Mouse (Mus musculus): ENCODE data around the gene Fcgr2b. TPM values are rescaled to one million over a fixed set of nuclear protein-coding genes. Genes with fewer than 3 reads are reported as not detected.
A peak's percentile ranks its signal among the peaks of the same experiment; 100 is the strongest.

Gene Fcgr2b
- total RNA-seq (2017): 136 and 145 TPM in 2 replicates

DNA sequence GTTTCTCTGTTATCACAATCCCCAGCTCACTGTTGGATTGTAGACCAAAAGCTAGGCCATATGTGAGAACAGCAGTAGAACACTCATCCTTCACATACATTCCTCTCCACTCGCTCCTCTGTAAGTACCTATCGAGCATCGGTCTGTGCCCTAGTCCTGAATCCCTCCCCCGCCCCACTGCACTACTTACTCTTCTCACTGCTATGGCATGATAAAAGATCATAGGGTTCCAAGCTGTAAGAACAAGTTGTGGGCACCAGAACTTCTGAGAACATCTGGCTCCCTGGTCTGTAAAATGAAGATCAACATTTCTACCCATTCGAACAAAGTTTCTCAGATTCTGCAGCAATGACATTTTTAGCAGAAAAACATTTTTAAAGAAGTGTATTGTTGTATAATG is at the start of gene Fcgr2b:
Fcgr2b (minus strand) TSS at position 101 of the 400 bp plus-strand sequence.
- no peak for ATAC-seq (ENCODE audit: extremely low read depth, insufficient number of reproducible peaks, low FRiP score, poor library complexity, severe bottlenecking)

DNA sequence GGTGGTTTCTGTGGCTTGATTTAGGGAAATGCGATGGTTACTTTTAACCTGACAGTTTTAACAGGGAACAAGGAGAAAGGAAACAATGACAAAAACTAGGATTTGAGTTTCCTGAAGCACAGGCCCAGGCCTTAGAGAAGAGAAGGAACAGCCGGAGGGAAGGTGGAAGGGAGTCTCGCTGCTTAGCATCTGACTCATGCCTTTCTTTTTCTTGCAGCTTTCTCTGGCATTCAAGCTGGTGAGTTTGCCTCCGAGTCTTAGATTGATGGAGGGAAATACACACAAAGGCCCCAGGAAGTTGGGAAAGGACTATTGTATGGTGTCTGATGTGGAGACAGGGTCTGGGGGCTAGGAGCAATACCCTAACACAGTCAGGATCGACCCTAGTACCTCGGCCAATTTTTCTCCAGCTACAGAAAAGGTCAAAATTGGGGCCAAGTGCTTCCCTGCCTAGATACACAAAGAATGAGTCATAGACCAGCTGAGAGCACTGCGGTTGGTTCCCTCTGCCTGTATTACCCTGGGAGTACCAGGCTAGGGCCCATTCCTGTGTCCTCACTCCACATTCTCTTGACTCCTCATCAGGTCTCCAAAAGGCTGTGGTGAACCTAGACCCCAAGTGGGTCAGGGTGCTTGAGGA is 43.1 kb upstream of the Fcgr2b start:
- no peak for ATAC-seq (ENCODE audit: extremely low read depth, insufficient number of reproducible peaks, low FRiP score, poor library complexity, severe bottlenecking)

DNA sequence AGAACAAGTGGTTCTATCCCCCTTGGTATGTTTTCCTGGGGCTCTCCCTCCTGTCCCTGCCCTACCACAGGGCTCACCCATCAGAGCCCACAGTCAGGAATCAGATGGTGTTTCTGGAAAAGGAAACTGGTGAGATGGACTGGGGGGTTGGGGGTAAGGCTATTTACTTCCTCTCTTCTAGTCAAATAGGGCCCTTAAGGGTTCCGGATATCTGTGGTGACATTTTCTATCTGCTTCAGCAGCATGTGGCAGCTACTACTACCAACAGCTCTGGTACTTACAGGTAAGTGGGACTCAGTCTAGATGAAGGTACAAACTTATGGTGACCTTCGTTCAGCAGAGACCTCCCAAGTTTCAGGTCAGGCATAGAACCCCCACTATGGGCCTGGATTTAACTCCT is 42.4 kb upstream of the Fcgr2b start, which contains the start of gene Fcgr4:
Fcgr4 (plus strand) TSS at position 184 of the 400 bp plus-strand sequence.
- ATAC-seq (ENCODE audit: extremely low read depth, insufficient number of reproducible peaks, low FRiP score, poor library complexity, severe bottlenecking): no peak

DNA sequence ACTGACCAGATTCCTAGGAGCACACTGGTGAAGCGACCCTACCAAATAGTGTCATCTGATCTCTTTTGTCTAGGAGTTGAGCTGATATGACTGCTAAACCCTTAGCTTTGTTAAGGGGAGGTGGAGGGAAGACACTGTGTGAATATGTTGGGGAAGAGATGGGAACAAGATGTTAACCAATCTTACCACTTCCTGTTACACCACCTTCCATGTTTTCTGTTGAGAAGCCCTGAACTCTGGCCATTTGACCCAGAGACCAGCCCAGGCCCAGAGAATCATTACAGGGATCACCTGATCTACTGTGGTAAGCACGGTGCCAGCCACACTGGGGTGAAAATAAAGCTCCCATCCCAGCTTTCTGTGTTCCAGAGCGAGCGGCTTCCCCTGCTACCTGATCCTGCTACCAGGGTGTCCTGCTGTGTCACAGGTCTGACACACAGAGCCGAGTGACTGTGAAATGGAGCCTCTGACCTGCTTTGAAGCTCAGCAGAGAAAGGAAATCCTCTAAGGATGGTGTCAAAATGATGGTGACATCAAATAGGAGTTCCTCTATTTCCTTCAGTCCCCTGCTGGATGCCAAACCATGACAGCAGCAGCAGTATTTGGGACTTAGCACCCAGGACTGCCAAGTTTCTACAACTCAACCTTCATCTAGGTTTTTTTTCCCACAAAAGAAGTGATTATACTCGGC is 41.3 kb upstream of the Fcgr2b start:
- ATAC-seq (ENCODE audit: extremely low read depth, insufficient number of reproducible peaks, low FRiP score, poor library complexity, severe bottlenecking): peak; percentile 70

DNA sequence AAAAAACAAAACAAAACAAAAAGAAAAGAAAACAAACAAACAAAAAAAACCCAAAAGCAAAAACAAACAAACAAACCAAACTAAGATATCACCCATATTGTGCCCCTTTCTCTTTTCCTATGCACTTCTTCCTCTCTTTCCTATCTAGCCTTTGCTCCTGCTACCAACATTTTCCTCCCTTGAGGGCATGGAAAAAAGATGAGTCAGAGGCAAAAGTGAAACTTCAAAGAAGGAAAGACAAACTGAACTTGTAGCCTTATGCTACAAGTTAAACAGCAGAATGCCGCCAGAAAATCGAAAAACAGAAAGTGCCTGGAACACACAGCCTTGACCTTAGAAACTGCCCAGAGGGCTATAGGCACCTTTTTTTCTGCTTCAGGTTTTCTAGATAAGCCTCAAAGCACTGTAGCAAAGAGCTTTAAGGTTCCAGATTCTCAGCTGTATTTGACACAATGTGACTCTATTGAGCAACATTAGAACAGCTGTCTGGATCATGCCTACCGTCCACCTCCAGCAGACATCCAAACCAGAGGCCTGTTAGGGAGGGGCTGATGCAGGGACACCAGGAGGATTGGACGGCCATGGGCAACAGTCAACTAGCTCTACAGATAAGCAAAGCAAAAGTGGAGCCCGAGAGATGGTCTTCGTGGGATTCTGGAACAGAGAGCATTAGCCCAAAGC is 40.5 kb upstream of the Fcgr2b start:
- ATAC-seq (ENCODE audit: extremely low read depth, insufficient number of reproducible peaks, low FRiP score, poor library complexity, severe bottlenecking): no peak

DNA sequence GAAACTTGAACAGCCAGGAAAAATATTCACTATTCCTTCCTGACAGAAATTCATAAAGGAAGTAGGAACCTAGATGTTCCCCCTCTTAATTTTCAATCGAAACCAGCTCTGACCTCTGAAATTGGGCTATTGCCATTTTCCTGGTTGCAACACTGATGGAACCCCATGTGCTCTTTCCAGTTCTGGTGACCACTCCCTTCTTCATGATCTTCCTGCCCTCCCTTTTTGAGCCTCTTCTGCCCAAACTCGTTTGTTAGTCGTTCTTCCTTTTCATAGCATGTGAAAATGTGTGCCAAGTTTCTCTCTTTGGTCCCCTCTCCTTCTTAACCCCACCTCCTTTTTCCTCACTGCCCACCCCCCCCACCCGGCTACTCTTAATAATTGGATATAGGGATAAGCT is 35.4 kb upstream of the Fcgr2b start:
- no peak for ATAC-seq (ENCODE audit: extremely low read depth, insufficient number of reproducible peaks, low FRiP score, poor library complexity, severe bottlenecking)

DNA sequence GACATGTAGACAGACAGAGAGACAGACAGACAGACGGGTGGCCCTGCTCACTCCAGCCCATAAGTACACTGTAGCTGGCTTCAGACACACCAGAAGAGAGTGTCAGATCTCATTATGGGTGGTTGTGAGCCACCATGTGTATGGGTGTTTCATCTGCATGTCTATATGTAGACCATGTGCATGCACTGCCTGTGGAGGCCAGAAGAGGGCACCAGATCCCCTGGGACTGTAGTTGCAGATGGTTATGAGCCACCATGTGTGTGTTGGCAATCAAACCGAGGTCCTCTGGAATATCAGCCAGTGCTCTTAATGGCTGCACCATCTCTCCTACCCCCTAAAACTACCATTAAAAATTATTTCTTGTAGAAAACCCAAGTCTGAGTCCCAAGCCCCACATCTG is 30.6 kb upstream of the Fcgr2b start:
- peak; percentile 49; the same call in 1 of the 2 replicates for ATAC-seq (ENCODE audit: extremely low read depth, insufficient number of reproducible peaks, low FRiP score, poor library complexity, severe bottlenecking)

DNA sequence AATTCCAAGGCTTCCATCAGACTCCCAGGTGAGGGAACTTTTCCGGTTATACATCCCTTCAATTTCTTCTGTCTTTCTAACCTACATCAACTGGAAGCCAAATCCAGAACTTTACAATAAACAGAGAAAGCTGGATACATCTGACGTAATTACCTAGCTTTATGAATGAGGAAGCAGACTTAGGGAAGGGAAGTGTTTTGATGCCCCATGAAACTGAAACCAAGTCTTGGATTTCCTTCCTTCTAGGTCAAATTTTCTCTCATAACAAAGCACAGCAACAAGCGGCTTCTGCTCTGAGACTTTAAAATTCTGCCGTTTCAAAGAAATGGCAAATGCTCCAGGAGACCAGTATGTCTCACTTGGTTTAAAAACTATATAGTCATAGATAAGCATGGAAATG is 30.0 kb upstream of the Fcgr2b start:
- peak; percentile 70 for ATAC-seq (ENCODE audit: extremely low read depth, insufficient number of reproducible peaks, low FRiP score, poor library complexity, severe bottlenecking)

DNA sequence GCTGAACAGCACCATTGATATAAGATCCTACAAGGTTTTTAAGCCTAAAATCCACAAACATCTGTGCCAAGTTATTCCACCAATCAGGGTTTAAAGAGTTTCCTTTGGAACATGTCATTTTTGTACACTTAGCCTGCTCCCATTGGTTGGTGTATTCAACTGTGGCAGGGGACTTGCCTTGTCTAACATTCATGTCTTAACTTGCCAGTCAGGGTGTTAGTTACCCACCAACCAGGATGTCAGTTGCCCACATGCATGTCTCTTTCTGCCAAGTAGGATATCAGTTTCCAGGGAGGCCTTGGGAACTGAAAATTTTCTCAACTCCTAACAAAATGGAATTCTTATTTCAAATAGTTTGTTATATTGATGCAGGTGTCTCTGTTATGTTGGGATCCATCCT is 29.2 kb upstream of the Fcgr2b start:
- no peak for ATAC-seq (ENCODE audit: extremely low read depth, insufficient number of reproducible peaks, low FRiP score, poor library complexity, severe bottlenecking)

DNA sequence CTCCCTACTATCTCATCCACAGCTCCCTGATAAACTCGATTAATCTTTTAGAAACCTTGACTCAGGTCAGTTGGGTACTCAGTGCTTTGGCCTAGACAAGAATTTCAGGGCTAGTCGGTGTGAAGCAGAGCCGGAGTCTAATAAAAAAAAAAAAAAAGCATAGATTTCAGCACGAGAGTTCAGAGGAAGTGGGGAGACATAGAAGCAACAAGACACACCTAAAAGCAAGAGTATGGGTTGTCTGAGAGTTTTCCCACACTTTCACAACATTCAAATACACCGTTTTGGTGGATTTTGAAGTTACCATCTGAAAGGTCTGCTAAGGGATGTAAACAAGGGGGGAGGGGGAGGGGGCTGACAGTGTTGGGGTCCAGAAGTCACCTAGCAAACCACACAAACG is 28.7 kb upstream of the Fcgr2b start:
- no peak for ATAC-seq (ENCODE audit: extremely low read depth, insufficient number of reproducible peaks, low FRiP score, poor library complexity, severe bottlenecking)

DNA sequence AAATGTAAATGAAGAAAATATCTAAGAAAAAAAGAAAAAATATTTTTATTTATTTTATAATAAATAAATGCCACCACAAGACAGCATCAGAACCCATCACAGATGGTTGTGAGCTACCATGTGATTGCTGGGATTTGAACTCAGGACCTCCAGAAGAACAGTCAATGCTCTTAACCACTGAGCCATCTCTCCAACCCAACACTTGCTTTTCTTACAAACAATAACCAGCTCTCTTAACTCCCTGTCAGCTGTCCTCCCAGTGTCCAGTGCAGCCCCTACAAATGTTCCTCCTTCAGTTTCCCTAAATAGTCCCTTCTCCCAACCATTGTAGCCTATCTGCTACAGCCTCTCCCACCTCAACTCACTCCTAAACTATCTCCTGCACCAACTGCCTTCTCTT is 23.5 kb upstream of the Fcgr2b start:
- no peak for ATAC-seq (ENCODE audit: extremely low read depth, insufficient number of reproducible peaks, low FRiP score, poor library complexity, severe bottlenecking)

DNA sequence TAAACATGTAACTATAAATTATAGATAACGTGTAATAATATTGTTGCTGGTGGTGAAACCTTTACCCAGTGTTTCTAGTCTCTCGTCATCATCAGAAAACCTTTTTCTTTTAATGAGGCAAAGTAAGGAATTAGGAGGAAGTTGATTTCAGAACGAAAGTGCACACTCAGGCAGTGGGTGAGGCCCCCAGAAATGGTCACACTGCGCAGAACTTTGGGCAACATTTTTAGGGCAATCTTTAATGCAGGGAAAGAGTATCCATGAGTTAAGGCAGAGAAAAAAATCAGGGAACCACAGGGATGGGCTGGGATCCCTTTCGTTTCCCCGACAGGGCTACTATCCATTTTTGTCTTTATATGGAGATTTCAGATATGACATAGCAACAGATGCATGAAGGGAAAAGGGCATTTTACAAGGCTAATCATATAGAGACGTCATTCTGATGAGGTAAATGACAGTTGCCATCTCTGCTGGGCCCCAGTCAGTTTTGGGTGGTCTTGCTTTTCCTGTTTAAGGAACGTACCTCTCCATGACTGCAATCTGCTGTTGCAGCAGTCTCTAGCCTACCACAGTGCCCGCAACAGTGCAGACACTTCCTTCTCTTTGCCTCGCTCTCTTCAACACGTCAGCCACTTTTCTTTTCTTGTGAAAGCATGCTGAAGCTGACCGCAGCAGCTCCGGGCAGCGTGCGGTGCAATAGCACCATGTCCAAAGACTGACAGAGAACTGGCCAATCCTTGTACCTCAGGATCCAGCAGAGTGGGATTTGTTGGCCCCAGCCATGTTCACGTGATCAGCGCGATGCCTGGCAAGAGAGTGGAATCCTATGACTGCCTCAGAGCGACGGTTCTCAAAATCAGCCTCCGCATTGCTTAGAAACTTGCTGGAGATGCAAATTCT is 21.7 kb upstream of the Fcgr2b start:
- peak; percentile 83 for ATAC-seq (ENCODE audit: extremely low read depth, insufficient number of reproducible peaks, low FRiP score, poor library complexity, severe bottlenecking)

DNA sequence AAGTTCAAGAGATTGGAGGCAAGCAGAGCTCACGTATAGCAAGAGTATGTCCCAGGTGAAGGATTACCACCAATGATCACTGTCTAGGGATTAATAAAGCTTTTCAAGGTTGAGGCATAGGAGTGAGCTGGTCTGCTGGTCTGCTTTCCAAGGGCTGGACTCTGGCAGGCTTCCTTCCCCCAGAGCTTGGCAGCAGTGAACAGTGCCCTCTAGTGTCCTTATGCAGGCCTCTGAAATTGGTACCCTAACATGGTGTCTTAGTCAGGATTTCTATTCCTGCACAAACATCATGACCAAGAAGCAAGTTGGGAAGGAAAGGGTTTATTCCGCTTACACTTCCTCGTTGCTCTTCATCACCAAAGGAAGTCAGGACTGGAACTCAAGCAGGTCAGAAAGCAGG is 20.4 kb upstream of the Fcgr2b start:
- peak; percentile 78 for ATAC-seq (ENCODE audit: extremely low read depth, insufficient number of reproducible peaks, low FRiP score, poor library complexity, severe bottlenecking)

DNA sequence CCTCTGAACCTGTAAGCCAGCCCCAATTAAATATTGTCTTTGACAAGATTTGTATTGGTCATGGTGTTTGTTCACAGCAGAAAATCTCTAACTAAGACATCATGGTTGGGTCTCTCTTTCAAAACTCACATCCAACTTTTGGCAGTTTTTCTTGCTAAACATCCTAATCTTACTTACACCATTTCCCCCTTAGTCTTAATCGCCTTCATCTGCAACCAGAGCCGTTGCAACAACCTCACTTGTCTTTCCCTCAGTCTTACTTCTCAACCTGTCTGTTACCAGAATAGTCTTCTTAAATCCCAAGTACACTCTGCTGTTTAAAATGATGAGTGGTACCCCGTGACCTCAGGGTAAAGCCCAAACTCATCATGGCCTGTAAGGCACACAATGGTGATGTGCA is 19.7 kb upstream of the Fcgr2b start:
- ATAC-seq (ENCODE audit: extremely low read depth, insufficient number of reproducible peaks, low FRiP score, poor library complexity, severe bottlenecking): no peak

DNA sequence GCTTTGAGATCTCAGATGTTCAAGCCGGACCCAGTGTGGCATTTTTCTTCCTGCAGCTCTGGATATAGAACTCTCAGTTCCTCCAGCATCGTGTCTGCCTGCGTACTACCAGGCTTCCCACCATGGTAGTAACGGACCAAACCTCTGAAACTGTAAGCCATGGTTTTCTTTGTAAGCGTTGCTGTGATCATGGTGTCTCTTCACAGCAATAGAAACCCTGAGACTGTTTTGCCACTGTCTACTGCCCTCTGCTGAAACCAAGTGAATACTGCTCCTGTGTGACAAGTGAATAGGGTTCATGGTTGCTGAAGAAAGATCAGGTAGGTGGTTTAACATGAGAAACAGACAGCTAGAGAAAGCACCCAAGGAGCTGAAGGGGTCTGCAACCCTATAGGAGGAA is 16.2 kb upstream of the Fcgr2b start:
- peak; percentile 78 for ATAC-seq (ENCODE audit: extremely low read depth, insufficient number of reproducible peaks, low FRiP score, poor library complexity, severe bottlenecking)

DNA sequence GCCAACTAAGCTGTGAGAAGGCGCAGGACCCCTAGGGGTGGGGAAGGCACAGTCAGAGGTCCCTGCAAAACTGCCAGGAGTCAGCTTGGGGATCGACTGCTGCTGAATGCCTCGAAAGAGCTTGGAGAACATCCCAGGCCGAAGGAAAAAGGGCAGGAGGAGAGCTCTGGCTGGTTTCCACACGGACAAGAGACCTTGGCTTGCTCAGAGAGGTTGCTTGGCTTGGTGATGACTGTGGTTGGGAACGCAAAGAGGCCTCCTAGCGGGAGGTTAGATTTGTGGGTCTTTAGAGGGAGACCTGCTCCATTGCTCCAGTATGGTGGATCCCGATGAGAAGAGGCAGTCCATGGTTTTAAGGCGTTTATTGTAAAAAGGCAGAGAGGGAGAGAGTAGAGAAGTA is 13.3 kb upstream of the Fcgr2b start:
- ATAC-seq (ENCODE audit: extremely low read depth, insufficient number of reproducible peaks, low FRiP score, poor library complexity, severe bottlenecking): no peak

DNA sequence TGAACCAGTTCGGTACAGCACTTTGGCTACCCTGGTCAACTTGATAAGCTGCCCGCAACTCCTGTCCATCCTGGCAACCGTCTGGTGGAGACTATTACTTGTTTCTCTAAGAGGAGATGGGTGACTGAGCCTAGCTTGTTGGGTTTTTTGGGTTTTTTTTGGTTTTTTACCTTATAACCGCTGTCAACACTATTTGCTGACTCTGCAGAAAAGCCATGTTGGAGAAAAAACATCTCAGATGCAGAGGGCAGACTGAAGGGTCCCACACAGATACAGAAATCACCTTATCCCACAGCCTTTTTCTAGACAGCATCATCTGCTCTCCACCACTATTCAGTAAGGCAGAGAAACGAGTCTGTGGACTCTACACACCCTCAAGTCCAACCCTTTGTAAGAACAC is 9.5 kb upstream of the Fcgr2b start:
- no peak for ATAC-seq (ENCODE audit: extremely low read depth, insufficient number of reproducible peaks, low FRiP score, poor library complexity, severe bottlenecking)

DNA sequence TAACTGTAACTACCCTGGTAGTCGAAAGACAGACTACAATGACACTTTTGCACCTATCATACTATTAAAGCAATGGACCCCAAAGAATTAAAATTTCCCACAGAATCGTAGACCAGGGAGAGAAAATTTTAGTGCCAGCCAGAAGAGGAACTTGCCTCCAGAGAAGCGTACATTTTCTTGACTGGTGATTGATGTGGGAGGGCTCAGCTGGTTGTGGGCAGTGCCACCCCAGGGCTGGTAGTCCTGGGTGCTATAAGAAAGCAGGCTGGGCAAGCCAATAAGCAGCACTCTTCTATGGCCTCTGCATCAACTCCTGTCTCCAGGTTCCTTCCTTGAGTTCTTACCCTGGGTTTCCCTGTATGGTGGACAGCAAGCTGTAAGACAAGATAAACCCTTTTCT is 8.7 kb upstream of the Fcgr2b start:
- no peak for ATAC-seq (ENCODE audit: extremely low read depth, insufficient number of reproducible peaks, low FRiP score, poor library complexity, severe bottlenecking)

DNA sequence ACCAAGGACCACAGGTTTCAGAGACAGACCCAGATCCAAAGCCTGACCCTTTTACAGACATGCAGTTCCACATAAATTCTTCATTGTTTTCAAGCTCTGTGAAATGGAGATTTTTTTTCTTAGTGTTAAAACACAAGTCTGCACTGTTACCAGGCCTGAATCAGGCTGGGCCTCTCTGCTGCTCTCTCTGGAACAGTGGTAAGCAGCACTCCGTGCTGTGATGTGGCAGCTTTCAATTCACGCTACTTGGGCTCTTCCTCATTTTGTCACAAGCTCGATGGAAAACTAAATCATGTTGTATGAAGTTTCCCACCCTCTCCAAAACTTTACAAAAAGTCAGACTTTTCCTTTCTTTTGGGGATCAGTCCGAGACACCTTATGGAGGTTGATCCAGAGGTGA is 6.7 kb upstream of the Fcgr2b start:
- peak; percentile 51; the same call in 1 of the 2 replicates for ATAC-seq (ENCODE audit: extremely low read depth, insufficient number of reproducible peaks, low FRiP score, poor library complexity, severe bottlenecking)
